Mouse (Mus musculus) spleen, embryonic (tissue): ENCODE measurements around the gene Gm10840.

Source experiments
- CTCF ChIA-PET: fragments of 350-600 bp; sonication (Branson Sonifier 250); formaldehyde crosslinking; loops from one replicate; lab custom pipeline; 2022; lab: Charles Lee

Gm10840 gene

GRCm38 (mm10) chr11:106193371-106194154 is 32.9 kb downstream of the Gm10840 start:
- CTCF ChIA-PET, result interaction anchor here (0.6 to 0.8 kb wide), 5 partner anchors 12 to 726 kb away, joined by 3 to 7 read pairs (median 5); no protein-coding TSS in a partner anchor

DNA sequence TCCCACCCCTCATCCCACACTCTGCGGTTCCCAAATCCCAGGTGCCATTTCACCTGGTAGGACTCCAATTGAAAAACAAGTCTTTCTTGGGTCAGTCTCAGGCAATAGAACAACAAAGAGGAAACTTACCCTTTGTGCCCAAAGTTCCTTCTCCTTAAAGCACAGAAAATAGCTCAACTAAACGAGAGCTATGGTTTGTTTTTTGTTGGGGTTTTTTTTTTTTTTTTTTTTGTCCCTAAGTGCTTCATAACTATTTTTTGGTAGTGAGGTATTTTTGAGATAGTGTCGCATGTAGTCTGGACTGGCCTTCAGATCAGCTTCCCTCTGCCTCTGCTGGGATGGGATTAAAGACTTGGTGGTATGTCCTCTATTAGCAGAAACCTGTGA is 33.5 kb downstream of the Gm10840 start:
- CTCF ChIA-PET, result interaction anchor here (0.5 to 0.8 kb wide), 5 partner anchors 11 to 931 kb away, joined by 3 to 22 read pairs (median 6); no protein-coding TSS in a partner anchor

DNA sequence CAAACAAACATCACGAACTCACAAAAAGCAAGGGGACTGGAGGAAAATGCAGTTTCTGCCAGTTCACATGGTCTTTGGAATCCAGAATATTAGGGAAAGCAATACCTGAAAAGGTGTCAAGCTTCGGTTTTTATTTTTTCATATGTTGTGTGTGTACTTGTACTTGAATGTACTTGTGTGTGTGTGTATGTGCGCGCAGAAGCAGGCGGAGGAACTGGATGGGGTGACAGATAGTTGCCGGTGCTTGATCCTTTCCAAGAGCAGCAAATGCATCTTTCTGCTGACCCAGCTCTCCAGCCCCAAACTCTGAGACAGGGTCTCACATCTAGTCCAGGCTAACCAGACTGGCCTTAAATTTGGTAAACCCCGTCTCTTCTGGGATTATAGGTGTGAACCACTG is 34.2 kb downstream of the Gm10840 start:
- CTCF ChIA-PET, result interaction anchor here (0.5 to 1.1 kb wide), 2 partner anchors 31 to 931 kb away, joined by 3 to 22 read pairs; no protein-coding TSS in a partner anchor

- CTCF ChIA-PET, result interaction anchor here (0.6 to 1.1 kb wide), 2 partner anchors 31 to 80 kb away, joined by 3 to 4 read pairs; no protein-coding TSS in a partner anchor
Observed at GRCm38 (mm10) chr11:106195341-106195740, 34.7 kb downstream of the Gm10840 start.

GRCm38 (mm10) chr11:106198277-106198676 is 37.6 kb downstream of the Gm10840 start:
- CTCF ChIA-PET, result no interaction called here

DNA sequence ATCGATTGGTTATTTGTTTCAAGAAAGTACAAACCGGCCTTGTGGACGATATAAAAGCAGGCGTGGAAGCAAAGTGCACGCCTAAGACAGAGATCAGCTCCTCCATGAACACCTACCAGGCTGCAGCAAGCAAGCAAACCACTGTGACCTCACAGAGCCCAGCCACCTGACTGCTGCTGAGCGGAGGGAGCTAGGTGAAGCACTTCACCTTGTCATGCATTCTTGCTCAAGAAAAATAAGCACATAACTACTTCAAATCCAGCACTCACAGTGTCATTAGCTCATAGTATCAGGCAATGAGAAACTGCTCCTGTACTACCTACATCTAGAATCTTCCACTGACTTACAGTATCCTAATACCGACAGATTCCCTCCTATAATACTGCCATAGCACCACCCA is 39.3 kb downstream of the Gm10840 start:
- CTCF ChIA-PET, result interaction anchor here (0.6 kb wide), 1 partner anchor 299 kb away, joined by 6 read pairs; no protein-coding TSS in a partner anchor

GRCm38 (mm10) chr11:106200756-106201155 is 40.1 kb downstream of the Gm10840 start:
- CTCF ChIA-PET, result no interaction called here

DNA sequence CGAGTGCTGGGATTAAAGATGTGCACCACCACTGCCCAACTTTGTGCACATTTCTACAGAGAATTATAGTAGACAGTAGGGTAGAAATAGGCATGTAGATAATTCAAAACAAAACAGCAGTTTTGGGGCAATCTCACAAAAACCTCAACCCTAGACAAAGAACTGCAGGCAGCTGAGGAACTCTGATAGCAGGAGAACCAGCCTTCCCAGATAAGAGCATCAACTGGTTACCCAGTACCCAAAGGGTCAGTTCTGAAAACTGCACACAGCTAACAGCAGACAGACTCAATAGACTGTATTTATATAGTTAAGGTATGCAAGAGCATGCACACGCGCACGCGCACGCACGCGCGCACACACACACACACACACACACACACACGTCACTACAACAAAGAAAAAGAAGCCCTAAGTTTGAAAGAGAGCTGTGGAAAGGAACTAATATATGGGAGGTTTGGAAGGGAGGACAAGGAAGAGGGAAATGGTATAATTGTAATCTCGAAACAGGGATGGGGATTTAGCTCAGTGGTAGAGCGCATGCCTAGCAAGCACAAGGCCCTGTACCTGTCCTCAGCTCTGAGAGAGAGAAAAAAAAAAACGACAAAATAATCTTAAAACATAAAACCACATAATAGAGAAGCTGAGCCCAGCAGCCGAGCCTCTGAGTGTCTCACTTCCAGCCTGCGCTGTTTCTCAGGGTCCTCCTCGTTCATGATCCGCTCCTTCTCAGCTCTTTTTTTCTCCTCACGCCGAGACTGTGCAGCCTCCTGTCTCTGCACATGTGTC is 40.9 kb downstream of the Gm10840 start:
- CTCF ChIA-PET, result no interaction called here

GRCm38 (mm10) chr11:106202123-106202465 is 41.4 kb downstream of the Gm10840 start, which contains the start of gene Strada:
TSS of gene Strada (minus strand) at chr11:106202168.
- CTCF ChIA-PET, result no interaction called here
